Mouse (Mus musculus): Measurements from ENCODE around the gene Brsk1.

Brsk1 gene

DNA sequence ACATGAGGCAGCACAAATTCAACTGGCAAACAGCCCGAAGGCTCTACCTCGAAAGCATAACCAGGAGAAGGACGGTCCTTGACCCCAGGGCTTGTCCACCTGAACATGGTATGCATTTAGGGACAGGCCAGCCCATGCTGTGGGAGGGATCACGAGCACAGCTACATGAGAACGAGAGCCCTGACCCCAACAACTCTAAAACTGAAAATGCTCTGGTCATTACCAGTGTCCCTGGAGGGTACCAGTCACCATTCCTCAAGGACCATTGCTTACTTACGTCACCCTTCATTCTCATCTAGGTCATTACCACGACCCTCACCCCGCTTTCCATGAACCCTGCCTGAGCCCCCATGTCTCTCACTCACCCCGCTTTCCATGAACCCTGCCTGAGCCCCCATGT lies 21.2 kb upstream of the Brsk1 start:
- no peak for DNase-seq (ENCODE audit: low spot score)

DNA sequence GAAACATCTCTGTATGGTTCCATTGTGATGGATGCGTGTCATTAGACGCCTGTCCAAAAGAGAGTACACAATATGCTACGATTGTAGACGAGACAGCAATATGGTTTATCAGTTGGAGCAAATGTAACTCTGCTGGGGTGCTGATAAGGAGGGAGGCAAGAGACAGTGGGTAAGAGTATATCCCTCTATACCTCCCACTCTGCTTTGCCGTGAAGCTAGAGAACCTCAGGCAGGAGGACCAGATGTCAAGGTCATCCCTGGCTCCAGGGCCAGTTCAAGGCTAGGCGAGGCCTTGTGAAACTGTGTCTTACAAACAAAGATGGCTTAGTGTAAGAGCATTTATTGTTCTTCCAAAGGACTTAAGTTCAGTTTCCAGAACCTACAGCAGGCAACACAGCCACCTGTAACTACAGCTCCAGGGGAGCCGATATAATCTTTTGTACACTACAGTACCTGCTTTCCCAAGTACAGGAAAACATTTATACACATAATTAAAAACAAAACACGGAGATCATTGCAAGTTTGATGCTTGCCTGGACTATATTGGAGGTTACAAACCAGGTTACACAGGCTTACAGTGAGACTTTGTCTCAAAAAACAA lies 19.6 kb upstream of the Brsk1 start:
- DNase-seq (ENCODE audit: low spot score), result no peak

DNA sequence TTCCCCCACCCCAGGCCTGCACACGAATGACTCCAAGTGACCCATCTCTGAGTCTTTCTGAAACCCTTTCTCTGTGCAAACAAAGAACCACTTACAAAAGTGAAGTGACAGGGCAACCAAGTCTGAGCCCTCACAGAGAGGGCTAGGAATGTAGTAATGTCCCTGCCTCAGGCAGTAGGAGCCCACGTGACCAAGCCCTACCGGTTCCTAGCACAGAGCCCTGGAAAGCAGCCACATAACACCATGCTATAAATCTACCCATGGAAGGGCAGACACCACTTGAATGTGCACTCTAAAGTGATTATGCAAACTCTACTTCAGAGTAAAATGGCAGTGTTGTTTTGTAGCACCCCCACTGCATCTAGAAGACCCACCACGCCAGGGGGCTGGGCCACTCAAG lies 18.4 kb upstream of the Brsk1 start:
- DNase-seq (ENCODE audit: low spot score), result peak; percentile 59

DNA sequence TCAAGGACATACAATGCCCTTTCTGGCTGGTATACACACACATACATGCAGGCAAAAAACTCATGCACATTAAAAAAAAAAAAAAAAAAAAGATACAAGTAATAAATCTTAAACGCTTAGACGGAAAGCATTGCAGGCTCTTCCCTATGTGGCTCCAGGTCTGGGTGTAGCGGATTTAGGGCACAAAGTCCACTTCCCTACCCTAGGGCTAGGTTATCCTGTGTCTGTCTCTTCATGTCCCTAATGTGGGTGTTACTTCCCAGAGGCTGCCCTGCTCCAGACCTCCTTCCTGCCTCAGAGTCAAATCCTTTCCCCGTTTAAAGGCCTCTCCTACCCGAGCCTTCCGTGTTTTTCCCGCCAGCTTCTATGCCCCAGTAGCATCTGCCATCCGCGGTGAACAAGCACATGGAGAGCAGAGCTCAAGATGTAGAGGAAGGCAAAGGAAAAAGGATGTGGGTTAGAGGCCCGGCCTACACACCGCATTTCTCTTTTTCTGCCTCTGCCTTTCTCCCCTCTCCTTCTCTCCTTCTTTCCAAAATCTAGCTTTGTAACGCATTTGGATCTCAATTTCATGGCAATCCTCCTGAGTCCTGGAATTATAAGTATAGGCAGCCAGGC lies 16.2 kb upstream of the Brsk1 start:
- DNase-seq (ENCODE audit: low spot score), result no peak

DNA sequence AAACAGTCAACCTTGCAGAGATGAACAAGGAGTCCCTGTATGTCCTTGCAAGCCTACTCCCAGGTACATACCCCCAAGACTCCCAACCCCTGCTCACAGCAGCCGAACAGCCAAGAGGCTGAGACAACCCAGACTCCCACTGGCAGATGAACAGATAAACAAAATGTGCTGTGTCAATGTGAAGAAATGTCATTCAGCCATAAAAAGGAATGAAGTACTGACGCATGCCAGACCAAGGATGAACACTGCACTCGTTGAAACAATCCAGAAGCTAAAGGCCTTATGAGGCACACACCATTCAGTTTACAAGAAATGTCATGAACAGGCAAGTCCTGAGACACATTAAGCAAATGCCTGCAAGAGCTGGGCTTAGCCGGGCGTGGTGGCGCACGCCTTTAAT lies 15.2 kb upstream of the Brsk1 start:
- no peak for DNase-seq (ENCODE audit: low spot score)

DNA sequence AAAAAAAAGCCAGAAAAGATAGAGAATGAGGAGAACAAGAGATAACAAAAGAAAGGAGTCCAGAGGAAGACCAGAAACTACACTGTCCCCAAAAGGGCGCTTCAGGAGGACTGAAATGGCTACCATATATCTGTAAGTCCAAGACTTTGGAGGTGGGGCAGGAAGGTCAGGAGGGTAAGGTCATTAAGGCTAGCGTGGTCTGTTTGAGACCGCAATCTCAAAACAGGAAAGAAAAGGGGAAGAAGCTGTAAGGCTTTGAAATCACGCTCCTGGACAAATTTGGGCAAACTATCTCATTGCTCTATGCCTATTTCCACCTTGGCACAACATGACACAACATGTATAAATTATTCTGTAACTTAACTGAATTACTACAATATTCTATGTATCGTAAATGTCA lies 7.1 kb upstream of the Brsk1 start:
- no peak for DNase-seq (ENCODE audit: low spot score)

DNA sequence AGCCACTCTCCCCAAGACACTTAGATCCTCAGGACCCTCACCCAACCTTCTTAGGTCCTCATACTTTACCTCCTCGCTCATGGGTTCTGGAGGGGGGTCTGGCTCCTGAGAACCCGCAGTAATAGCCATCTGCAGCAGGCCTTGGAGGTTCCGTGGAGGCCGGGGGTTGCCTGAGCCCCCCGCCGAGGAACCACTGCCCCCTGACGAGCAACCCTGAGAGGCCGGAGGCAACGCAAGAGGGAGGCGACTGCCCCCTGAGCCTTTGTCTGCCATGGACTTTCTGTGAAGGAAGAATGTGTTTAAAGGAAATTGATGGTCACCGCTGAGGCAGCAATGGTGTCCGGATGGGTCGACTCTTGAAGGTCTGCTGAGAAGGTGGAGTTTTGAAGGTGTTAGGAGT lies 6.2 kb upstream of the Brsk1 start:
- no peak for DNase-seq (ENCODE audit: low spot score)

- peak; percentile 95 for DNase-seq (ENCODE audit: low spot score)
Measured at GRCm38 (mm10) chr7:4684632-4685417, 5.6 kb upstream of the Brsk1 start, which contains the start of gene Hspbp1. Gene Hspbp1, minus strand, starts transcription at chr7:4685068.

- DNase-seq (ENCODE audit: low spot score), result no peak
Measured at GRCm38 (mm10) chr7:4690951-4691653, 698 bp downstream of the Brsk1 start.

GRCm38 (mm10) chr7:4693004-4693403 lies 2.6 kb downstream of the Brsk1 start:
- no peak for DNase-seq (ENCODE audit: low spot score)

- DNase-seq (ENCODE audit: low spot score), result no peak
Measured at GRCm38 (mm10) chr7:4702334-4702733, 11.9 kb downstream of the Brsk1 start.

DNA sequence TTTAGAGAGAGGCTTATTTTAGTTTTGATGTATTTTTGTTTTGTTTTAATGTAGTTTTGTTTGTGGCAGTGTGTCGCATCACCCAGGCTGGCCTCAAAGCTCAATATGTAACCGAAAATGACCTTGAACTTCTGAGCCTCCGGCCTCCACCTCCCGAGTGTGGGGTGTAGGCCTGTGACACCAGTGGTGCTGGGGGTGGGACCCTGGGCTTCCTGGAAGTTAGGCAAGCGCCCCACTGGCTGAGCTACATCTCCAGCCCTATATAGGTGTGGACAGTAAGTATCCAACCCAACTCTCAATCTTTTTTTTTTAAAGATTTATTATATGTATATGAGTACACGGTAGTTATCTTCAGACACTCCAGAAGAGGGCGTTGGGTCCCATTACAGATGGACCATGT lies 12.8 kb downstream of the Brsk1 start:
- no peak for DNase-seq (ENCODE audit: low spot score)

DNA sequence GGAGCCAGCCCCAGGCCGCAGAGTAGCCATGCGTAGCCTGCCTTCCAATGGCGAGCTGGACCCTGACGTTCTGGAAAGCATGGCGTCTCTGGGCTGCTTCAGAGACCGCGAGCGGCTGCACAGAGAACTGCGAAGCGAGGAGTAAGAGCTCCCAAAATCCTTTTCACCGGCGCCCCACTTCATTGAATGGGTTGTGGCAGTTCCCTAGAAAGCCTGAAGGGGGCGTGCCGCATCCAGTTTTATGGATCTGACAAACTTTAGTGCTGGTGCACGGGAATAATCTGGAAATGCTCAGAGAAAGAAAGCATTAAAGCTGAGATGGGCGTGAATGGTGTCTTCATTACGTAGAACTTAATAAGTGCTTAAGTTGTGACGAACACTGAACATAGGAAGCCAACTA lies 14.7 kb downstream of the Brsk1 start:
- DNase-seq (ENCODE audit: low spot score), result no peak

DNA sequence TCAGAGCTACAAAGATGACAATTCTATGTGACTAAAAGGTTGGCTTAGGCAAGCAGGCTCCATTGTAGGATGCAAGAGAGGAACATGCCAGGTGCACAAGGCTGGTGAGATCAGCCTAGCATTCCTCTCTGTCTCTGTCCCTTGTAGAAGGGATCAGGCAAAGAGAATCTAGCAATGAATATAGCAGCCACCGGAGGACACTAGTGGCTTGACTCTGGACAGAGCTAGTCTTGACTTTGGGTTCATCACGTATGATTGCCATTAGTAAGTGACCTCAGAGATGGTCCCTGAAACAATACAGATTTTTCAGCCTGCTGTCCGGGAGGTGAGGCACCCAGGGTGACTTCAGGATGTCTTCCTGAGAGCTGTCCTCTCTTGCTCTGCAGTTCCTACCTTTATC lies 22.2 kb downstream of the Brsk1 start:
- peak; percentile 32 for DNase-seq (ENCODE audit: low spot score)

DNA sequence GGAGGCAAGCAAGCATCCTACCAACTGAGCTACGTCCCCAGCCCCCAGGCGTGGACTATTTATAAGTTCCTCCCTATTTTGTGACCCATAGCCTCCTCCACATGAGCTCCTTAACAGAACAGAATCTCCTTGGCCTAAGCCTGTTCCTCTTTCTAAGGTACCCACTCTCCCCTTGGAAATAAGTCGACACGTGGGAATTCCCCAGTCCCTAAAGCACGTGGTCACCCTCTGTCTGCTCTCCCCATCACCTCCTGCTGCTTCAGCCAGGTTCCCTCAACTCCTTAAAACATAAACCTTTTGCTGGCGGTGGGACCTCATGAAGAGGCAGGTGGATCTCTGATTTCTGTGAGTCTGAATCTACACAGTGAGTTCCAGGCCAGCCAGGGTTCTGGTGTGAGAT lies 26.6 kb downstream of the Brsk1 start:
- no peak for DNase-seq (ENCODE audit: low spot score)

DNA sequence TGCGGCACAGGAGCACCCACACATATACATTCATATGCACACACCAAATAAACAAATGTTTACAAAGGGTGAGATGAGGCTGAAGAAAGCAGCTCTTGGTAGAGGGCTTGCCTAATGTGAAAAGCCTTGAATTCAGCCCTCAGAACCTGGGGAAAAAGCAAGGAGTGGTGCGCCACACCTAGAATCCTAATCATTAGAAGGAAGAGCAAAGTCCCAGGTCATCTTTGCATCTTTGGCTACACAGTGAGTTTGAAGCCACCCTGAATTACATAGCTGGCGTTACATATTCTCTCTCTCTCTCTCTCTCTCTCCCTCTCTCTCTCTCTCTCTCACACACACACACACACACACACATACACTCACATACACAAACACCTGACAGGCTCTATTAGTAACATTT lies 28.9 kb downstream of the Brsk1 start:
- no peak for DNase-seq (ENCODE audit: low spot score)

GRCm38 (mm10) chr7:4723508-4723907 lies 33.1 kb downstream of the Brsk1 start:
- DNase-seq (ENCODE audit: low spot score), result no peak

DNA sequence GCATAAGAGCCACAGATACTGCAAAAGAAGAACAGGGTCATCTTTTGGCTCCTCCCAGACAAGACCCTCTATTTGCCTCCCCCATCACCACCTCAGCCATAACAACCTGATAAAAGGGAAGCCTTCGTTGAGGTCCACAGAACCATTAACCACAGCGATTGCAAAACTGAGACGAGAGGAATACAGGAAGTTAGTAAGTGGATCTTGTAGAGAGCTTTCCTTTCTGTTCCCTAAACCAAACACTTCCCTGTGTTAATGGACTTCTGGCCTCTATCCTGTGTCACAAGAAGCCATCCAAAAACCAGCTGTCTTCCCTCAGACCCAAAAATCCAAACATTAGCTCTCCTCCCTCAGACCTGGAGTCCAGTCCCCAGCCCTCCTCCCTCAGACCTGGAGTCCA lies 34.0 kb downstream of the Brsk1 start:
- no peak for DNase-seq (ENCODE audit: low spot score)

DNA sequence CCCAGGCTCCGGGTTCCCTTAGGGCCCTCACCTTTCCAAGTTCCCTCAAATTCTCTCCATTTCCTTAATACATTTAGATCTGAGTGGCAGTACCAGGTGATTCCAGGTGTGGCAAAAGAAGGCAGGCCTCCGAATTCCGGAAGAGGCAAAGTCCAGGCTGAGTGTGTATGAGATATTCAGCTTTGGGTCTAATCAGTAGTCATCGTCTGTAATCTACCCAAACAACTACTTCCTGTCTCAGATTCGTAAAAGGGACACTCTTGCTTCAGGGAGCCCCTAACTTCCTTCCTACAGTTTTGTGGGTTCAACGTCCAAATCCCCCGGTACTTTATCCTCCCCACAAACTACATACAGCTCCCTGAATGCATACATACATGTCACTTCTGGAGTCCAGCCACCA lies 34.8 kb downstream of the Brsk1 start, which contains the start of gene Tmem150b:
TSS of gene Tmem150b (minus strand) at position 81 of the 400 bp plus-strand sequence.
- no peak for DNase-seq (ENCODE audit: low spot score)

DNA sequence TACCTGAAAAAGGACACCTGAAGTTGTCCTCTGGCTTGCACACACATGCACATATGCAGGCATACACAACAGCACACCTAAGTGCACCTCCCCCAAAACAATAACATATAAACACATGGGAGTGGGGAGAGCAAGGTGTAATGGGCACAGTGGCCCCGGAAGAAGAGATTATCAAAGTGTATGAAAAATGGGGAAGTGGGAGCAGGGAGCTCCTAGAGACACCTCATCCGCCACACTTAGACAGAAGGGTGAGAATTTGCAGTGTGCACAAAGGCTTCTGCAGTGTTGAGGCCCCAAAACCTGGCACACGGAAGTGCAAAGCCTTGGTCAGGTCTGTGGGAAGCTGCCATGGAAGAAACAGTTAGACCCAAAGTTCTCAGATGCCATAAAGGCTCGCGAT lies 40.7 kb downstream of the Brsk1 start:
- DNase-seq (ENCODE audit: low spot score), result no peak

DNA sequence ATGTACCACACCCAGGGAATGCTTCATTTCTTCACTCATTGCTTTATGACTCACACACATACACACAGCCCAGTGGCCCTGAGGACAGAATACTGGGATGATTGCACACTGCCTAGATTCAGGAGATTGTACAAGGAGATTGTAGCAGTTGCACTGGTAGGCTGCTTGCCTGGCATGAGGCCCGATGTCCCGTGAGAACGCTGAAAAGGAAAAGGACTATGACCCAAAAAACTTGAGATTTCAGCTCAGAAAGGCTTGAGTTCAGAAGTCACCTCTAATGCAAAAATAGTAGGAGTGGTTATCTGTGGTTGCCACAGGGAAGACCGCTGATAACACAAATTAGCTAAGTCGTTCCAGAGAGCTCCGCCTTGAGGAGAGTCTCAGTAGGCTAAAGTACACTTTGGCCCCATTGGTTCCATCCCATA lies 42.6 kb downstream of the Brsk1 start:
- DNase-seq (ENCODE audit: low spot score), result peak; percentile 65

DNA sequence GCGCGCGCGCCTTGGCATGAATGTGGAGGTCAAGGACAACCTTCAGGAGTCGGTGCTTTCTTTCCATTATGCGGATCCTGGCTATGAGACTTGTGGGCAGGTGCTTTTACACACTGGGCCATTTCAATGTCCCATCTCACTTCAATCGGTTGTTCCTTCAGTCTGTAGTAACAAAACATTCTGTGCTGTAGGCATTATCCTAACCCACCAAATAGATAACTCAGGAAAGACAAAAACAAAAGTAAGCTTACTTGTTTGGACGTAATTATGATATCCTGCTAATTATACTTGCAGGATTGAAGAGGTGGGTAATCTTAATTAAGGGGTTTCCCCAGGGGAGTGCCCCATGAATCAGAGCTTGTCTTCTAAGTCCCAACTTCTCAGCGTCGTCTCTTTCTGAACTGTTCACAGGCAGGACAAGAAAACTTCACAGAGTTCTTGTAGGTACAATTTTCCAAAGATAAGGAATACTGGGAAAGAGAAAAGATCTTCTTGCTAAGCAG lies 48.7 kb downstream of the Brsk1 start:
- DNase-seq (ENCODE audit: low spot score), result no peak

All from adipocyte (in vitro differentiated cells).